Mouse (Mus musculus) lung, adult 2 months (tissue): ENCODE results near the gene Sdhb. TPM values are rescaled to one million over a fixed set of nuclear protein-coding genes. Genes with fewer than 3 reads are reported as not detected.
A peak's percentile ranks its signal among the peaks of the same experiment; 100 is the strongest.

Experiments
- DNase-seq: peaks from one replicate; pipeline ENCODE4 v3.0.0; 2022
- H3K4me1 ChIP-seq: fragments of 200-500 bp; 2 replicates; pipeline ENCODE4 v1.6.1; 2011; ENCODE audit warnings: low read length; ENCODE audit not compliant: control insufficient read depth, insufficient read depth
- H3K4me3 ChIP-seq: fragments of 200-500 bp; replicated peaks from 2 replicates; pipeline ENCODE3; 2011; ENCODE audit warnings: low read depth, mild to moderate bottlenecking, control low read depth, low read length; ENCODE audit errors: extremely low read depth
- CTCF ChIP-seq: fragments of 200-500 bp; IDR thresholded peaks from 2 replicates; pipeline ENCODE4 v1.5.1; 2011; ENCODE audit warnings: mild to moderate bottlenecking, low read length, control low read depth; ENCODE audit not compliant: insufficient read depth
- POLR2A ChIP-seq: fragments of 200-500 bp; IDR thresholded peaks from 2 replicates; pipeline ENCODE4 v1.6.1; 2011; ENCODE audit warnings: low read depth, mild to moderate bottlenecking, control low read depth, low read length, borderline replicate concordance; ENCODE audit errors: extremely low read depth
- WGBS: fragments of 180-500 bp; shearing (Covaris S2); methylation state at CpG from one replicate; pipeline ENCODE4 v1.1.7; 2018; 5-methylcytosine and 5-hydroxymethylcytosine counted together
- polyA plus RNA-seq: library from polyadenylated mRNA; depleted of rRNA; stranded (reverse); fragments of >200 nt; gene quantifications from 2 replicates; pipeline ENCODE4 v1.2.3, GENCODE M21; 2012

The Sdhb gene
- polyA plus RNA-seq, 1 experiment: 143 TPM

DNA sequence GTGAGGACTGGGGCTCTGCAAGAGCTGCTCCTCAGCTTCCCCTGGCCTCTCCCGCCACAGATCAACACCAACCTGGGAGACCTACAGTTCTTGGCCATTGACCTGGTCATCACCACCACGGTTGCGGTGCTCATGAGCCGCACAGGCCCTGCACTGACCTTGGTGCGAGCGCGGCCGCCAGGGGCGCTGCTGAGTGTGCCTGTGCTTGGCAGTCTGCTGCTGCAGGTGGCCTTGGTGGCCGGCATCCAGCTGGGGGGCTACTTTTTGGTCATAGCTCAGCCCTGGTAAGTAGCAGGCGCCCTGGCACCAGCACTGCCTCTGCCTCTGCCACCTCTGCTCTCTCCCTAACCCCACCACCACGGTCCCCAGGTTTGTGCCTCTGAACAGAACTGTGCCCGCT lies 45.0 kb downstream of the Sdhb start:
- WGBS: 83% methylated on average over 13 of the region's 13 CpGs
- Histone ChIP-seq H3K4me3 (no peak overlapping the region), H3K4me1 (peaks cover 4% of the 10 kb centered on the region)
- DNase-seq: no peak
- TF ChIP-seq CTCF (no peak), POLR2A (no peak)

DNA sequence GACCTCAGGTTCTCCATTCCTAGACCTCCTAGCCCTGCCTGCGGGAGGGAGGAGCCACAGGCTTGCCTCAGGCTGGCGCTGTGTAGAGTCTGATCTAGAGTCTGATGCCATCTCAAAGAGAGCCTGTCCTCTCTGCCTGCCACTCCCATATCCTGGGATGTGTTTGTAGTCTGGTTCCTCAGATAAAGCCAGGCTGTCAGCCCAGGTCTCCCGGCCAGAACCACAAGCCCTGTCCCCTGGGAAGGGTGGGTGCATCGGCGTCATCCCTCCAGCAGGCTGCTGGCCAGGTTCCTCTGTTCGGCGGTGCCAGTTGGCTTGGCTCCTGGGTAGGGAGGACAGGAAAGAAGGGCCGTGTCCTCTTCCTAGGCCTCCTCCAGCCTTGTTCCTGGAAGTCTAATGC lies 47.0 kb downstream of the Sdhb start:
- 0 out of 2 replicates have a peak, but pooled peaks have one; percentile 60 for TF ChIP-seq POLR2A
- TF ChIP-seq CTCF: no peak
- DNase-seq: peak; percentile 51
- H3K4me1 ChIP-seq: peaks cover 11% of the 10 kb centered on the region
- H3K4me3 ChIP-seq: no peak overlapping the region
- 47% methylated on average over 8 of the region's 8 CpGs for WGBS

DNA sequence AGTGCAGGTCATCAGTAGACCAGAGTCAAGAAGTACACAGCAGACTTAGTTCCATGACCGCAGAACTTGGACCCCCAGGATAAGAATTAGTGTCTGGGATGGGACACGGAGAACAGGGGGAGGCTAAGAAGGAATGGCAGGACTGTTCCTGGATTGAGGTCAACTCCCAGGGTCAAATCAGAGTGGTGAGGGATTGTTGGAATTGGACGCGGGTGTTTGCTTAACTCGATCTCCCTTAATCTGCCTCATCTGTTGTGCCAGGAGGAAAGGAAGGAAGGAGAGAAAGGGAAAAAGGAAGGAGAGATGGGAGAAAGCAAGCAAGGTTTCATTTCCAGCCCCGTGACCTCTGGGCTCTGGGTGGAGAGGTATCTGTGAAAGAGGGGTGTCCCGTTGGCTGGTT lies 49.1 kb downstream of the Sdhb start, which contains the start of gene Mfap2:
TSS of gene Mfap2 (plus strand) at position 301 of the 400 bp plus-strand sequence.
- DNase-seq: no peak
- peaks cover 11% of the 10 kb centered on the region for H3K4me1 ChIP-seq
- peak within 1 kb of the TSS; percentile 86 for H3K4me3 ChIP-seq
- 13% methylated on average over 7 of the region's 7 CpGs for WGBS
- TF ChIP-seq POLR2A (no peak), CTCF (no peak)

DNA sequence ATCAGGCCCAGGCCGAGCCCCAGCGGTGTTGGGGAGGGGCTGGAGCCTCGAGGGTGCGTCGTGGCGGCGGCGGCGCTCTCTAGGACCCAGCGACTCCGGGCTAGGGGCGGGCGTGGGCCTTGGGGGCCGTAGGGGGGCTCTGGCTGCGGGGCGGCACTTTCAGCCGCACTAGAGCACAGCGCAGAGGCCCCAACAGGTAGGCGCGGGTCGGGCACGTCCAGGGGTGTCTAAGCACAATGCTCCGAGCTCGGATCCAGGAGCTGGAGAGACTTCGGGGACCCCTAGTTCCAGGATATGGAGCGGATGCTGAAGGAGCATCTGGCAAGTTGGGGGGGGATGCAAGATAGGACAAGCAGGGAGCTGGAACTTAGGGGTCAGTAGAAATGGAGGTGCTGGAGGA lies 49.5 kb downstream of the Sdhb start:
- DNase-seq: no peak
- WGBS: under 1% methylated on average over 26 of the region's 26 CpGs
- Histone ChIP-seq H3K4me1 (peaks cover 11% of the 10 kb centered on the region), H3K4me3 (peak overlapping the region; percentile 86)
- TF ChIP-seq POLR2A (peak; percentile 58; the same call in 1 of the 2 replicates), CTCF (no peak)

DNA sequence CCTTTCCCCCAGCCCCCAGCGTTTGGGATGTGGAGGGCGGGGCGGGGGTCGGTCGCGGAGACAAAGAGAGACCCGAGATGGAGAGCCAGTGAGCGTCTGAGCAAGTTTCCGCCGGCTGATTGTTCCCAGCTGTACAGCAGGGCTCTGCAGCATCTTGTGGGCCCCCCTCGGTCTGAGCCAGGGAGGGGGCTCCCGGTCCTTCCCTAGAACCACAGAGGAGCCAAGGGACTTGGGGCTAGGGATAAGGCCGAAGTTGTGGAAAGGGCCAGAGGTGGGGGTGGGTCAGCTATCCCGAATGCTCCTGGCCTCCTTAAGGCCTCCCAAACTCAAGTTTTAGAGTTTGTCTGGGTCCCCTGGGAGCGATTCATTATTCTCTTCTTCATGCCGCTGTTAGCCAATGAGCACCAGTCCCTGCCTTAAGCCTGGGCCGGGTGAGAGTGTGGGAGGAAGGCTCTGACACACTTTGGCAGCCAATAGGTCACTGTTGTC lies 50.0 kb downstream of the Sdhb start:
- H3K4me1 ChIP-seq: peaks cover 11% of the 10 kb centered on the region
- TF ChIP-seq CTCF: no peak
- no peak for TF ChIP-seq POLR2A
- WGBS: 6% methylated on average over 17 of the region's 17 CpGs
- DNase-seq: no peak
- H3K4me3 ChIP-seq: peak overlapping the region; percentile 86

DNA sequence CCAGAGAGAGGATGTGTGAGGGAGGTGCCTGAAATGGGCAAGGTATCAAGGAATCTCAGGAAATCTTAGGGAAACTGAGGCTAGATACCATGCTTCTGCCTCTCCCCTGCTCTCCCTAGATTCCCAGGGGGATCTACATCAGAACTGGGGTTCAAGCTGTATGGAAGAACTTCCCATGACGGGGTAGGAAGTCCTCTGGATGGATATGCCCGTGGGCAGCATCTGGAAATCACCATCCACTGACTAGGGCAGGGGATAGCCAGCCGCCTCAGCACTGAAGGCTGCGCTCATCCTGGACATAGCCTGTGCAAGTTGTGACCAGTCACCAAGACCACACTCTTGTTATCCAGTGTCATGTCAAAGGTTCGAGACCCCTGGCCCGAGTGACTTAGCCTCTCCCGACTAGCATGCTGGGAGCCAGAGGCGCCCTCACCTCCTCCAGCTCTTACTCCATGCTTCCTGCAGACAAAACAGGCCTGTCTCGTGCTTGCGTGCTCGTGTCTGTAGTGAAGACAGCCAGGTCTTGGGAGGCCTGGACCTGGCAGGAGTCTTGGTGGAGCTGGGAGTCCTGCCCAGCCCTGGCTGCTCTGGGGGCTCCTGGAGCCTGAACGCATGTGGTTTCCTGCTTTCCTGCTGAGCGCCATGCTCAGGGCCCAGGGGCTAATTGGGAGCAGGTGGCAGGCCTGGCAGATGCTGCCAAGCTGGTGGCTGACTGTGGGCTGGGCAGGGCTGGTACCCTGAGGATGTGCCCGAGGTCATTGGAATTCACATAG lies 50.7 kb downstream of the Sdhb start:
- Histone ChIP-seq H3K4me3 (peak overlapping the region; percentile 86), H3K4me1 (peaks cover 11% of the 10 kb centered on the region)
- WGBS: 36% methylated on average over 14 of the region's 14 CpGs
- no peak for DNase-seq
- TF ChIP-seq POLR2A: no peak
- TF ChIP-seq CTCF: no peak

DNA sequence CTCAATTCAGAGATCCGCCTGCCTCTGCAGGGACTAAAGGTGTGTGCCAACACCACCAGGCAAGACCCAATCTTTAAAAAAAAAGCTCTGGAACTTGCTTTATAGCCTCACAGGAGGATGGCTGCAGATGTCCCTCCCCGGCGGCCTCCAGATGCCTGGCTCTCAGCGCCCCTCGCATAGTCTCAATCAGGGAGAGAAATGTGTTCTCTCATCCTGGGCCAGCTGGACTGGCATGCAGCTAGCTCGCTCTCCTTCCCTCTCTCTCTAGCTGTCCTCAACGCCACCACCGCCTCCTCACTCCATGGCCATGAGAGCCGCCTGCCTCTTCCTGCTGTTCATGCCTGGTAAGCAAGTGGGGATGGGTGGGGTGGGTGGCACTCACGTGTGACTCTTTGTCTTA lies 51.6 kb downstream of the Sdhb start:
- DNase-seq: no peak
- H3K4me1 ChIP-seq: peaks cover 11% of the 10 kb centered on the region
- TF ChIP-seq POLR2A: no peak
- 71% methylated on average over 10 of the region's 10 CpGs for WGBS
- no peak overlapping the region for H3K4me3 ChIP-seq

DNA sequence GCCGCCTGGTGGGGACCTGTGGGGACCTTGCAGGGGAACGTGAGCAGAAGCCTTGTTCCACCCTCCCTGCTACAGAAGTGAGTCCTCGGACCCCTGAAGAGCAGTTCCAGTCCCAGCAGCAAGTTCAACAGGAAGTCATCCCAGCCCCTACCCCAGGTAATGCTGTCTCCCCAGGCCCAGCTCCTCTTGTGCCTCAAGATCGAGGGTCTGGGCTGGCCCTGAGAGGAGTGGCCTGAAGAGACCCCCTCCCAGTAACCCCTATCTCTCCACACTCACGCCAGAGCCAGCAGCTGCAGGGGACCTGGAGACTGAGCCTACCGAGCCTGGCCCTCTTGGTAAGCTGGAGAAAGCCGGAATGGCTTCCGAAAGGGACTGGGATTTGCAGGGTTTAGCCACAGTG lies 53.1 kb downstream of the Sdhb start:
- 79% methylated on average over 8 of the region's 8 CpGs for WGBS
- TF ChIP-seq POLR2A (no peak), CTCF (no peak)
- no peak for DNase-seq
- Histone ChIP-seq H3K4me1 (peaks cover 11% of the 10 kb centered on the region), H3K4me3 (no peak overlapping the region)

DNA sequence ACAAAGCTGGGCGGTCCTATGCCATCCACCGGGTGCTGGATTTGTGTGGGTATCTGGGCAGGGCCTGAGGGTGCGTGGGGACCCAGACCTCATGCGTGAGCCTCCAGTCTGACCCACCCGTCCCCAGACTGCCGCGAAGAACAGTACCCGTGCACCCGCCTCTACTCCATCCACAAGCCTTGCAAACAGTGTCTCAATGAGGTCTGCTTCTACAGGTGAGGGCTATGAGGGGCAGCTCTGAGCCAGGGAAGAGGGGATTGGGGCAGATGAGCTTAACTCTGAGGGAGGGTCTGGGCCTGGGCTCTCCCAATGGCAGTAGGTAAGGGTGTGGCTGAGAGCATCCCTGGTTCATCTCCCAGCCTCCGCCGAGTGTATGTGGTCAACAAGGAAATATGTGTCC lies 53.9 kb downstream of the Sdhb start:
- Histone ChIP-seq H3K4me3 (no peak overlapping the region), H3K4me1 (peaks cover 10% of the 10 kb centered on the region)
- DNase-seq: no peak
- TF ChIP-seq CTCF (no peak), POLR2A (no peak)
- WGBS: 82% methylated on average over 11 of the region's 11 CpGs

DNA sequence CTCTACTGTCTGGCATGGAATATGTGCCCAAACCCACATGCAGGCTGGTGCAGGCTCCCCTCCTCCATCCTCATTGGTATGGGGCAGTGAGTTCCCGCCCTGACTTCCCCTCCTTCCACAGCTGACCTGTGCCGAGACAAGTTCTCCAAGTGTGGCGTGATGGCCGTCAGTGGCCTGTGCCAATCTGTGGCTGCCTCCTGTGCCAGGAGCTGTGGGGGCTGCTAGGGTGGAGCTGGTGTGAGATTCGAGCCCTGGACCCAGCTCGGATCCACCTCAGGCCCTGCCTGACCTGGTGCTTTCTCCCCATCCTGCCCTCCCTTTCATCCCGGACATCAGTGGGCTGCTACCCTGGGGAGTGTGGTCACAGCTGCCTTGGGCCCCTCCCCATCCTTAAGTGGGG lies 54.4 kb downstream of the Sdhb start:
- DNase-seq: no peak
- WGBS: 63% methylated on average over 7 of the region's 7 CpGs
- no peak for TF ChIP-seq CTCF
- no peak for TF ChIP-seq POLR2A
- Histone ChIP-seq H3K4me1 (peaks cover 8% of the 10 kb centered on the region), H3K4me3 (no peak overlapping the region)

DNA sequence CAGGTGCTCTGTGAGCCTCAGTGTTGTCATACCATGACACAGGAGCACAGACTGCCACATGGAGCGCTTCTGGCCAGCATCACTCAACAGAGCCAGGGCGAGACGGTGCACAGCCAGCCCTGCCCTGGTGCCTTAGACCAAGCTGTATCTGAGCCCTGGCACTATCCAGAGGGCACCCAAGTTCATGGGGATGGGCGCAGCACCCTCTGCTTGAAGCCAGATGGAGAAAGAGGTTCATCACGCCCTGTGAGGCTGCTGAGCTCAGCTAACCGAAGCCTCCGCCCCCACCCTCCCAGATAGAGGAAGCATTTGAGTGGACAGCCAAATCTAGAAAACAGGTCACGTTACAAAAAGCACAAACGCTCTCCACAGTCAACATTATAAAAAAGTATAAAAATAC lies 55.3 kb downstream of the Sdhb start:
- WGBS: 60% methylated on average over 9 of the region's 9 CpGs
- no peak for DNase-seq
- TF ChIP-seq POLR2A: no peak
- no peak for TF ChIP-seq CTCF
- Histone ChIP-seq H3K4me1 (peaks cover 11% of the 10 kb centered on the region), H3K4me3 (no peak overlapping the region)
